Mouse (Mus musculus) cortical plate, adult 2 months (tissue): ENCODE measurements around the gene Fabp3.

Source experiments
- CTCF ChIP-seq: fragments of 200-500 bp; IDR thresholded peaks from 2 replicates; pipeline ENCODE4 v1.5.1; 2011; ENCODE audit warnings: mild to moderate bottlenecking, control low read depth, low read length; ENCODE audit not compliant: insufficient read depth; ENCODE audit errors: extremely low read depth
- POLR2A ChIP-seq: fragments of 200-500 bp; IDR thresholded peaks from 2 replicates; pipeline ENCODE4 v1.6.1; 2011; ENCODE audit warnings: mild to moderate bottlenecking, low read length, control low read depth; ENCODE audit not compliant: insufficient read depth; ENCODE audit errors: extremely low read depth

GRCm38 (mm10) chr4:130286531-130286930 is 21.9 kb upstream of the Fabp3 start:
- TF ChIP-seq CTCF = no peak
- no peak for TF ChIP-seq POLR2A
